Mouse (Mus musculus) spleen, adult 2 months (tissue): ENCODE data around the gene Dst.

Source experiments
- CTCF ChIP-seq: fragments of 200-500 bp; IDR thresholded peaks from 2 replicates; pipeline ENCODE4 v1.5.1; 2011; ENCODE audit warnings: mild to moderate bottlenecking, inconsistent platforms; ENCODE audit not compliant: insufficient read depth, insufficient read length, insufficient replicate concordance; ENCODE audit errors: extremely low read depth
- POLR2A ChIP-seq: fragments of 200-500 bp; IDR thresholded peaks from 2 replicates; pipeline ENCODE4 v1.6.1; 2011; ENCODE audit warnings: low read depth, low read length, inconsistent platforms

DNA sequence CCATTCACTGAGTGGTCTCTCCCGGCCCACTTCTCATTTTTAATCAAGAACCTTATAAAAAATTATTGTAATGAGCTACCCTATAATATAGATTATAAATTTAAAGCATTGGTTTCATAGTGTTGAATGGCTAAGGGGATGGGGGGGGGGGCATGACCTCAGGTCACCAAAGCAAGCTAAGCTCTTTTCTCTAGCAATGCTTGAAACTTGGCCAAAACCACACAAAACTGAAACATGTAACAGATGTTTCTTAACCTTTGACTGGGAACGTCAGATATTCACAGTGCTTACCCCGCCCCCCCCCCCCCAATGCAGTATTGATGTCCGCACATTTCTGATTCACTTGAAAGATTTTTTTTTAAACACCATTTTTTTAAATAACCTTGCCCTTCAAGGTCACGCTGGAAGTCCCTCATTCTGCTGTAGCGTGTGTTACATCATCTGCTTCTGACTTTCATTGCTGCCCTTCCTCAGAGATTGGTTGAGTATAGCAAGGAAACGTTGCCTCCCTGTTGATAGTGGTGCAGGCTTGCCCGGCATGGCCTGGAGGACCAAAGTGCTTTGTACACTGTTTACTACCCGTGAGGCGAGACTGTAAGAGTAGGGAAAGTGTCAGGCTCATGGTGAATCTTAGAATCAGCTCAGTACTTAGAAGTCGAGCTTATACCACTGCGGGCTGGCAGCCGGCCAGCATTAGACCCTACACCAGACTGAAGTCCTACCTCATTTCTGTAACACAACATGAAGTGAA, 380.9 kb downstream of the Dst start:
- TF ChIP-seq POLR2A (no peak), CTCF (no peak)
